Mouse (Mus musculus) gastrocnemius, postnatal 4 days (tissue): ENCODE results near the gene Olfr1410. TPM values are rescaled to one million over a fixed set of nuclear protein-coding genes. Genes with fewer than 3 reads are reported as not detected.

Source experiments
- DNase-seq, 2 experiments: peaks; one replicate each; pipeline ENCODE4 v3.0.0; 2021 to 2022; ENCODE audit warnings: low spot score in 2 of 2, mixed read lengths in 2 of 2
- long read RNA-seq, 2 experiments: library from polyadenylated mRNA; stranded (forward); transcript quantifications; one replicate each; pipeline ENCODE4 v2.0.0; 2021
- total RNA-seq, 2 experiments: library from RNA; stranded (reverse); gene quantifications; 2 replicates each; pipeline ENCODE4 v1.2.3; 2021

The Olfr1410 gene
- not detected for total RNA-seq
- long read RNA-seq, experiment 1: 0 reads
- long read RNA-seq, experiment 2: 0 reads

GRCm38 (mm10) chr1:92605482-92605881 is at the start of gene Olfr1410:
TSS of gene Olfr1410 (plus strand) at chr1:92605782.
- no peak for DNase-seq

- no peak for DNase-seq
Measured at GRCm38 (mm10) chr1:92571022-92571421, 34.6 kb upstream of the Olfr1410 start, which contains the start of gene Olfr1413. TSS of gene Olfr1413 (plus strand) at chr1:92571322.

GRCm38 (mm10) chr1:92585479-92585878 is 20.1 kb upstream of the Olfr1410 start, which contains the start of gene Olfr1412:
TSS of gene Olfr1412 (plus strand) at chr1:92585779.
- DNase-seq: no peak

GRCm38 (mm10) chr1:92594111-92594510 is 11.5 kb upstream of the Olfr1410 start, which contains the start of gene Olfr1411:
TSS of gene Olfr1411 (plus strand) at chr1:92594411.
- no peak for DNase-seq

- no peak for DNase-seq
Measured at GRCm38 (mm10) chr1:92596019-92596418, 9.6 kb upstream of the Olfr1410 start.

GRCm38 (mm10) chr1:92607711-92608110 is 2.1 kb downstream of the Olfr1410 start:
- no peak for DNase-seq

- peak in 1 of 2 experiments; percentile 28 for DNase-seq
Measured at GRCm38 (mm10) chr1:92611008-92611407, 5.4 kb downstream of the Olfr1410 start.

GRCm38 (mm10) chr1:92613175-92613574 is 7.6 kb downstream of the Olfr1410 start:
- DNase-seq: no peak

- no peak for DNase-seq
Measured at GRCm38 (mm10) chr1:92614516-92614915, 8.9 kb downstream of the Olfr1410 start.

- no peak for DNase-seq
Measured at GRCm38 (mm10) chr1:92616046-92616445, 10.5 kb downstream of the Olfr1410 start.

- DNase-seq: no peak
Measured at GRCm38 (mm10) chr1:92617488-92617887, 11.9 kb downstream of the Olfr1410 start, which contains the start of gene Olfr12. TSS of gene Olfr12 (plus strand) at chr1:92617788.

GRCm38 (mm10) chr1:92618360-92618759 is 12.8 kb downstream of the Olfr1410 start:
- no peak for DNase-seq

- no peak for DNase-seq
Measured at GRCm38 (mm10) chr1:92628227-92628626, 22.6 kb downstream of the Olfr1410 start.

- DNase-seq: no peak
Measured at GRCm38 (mm10) chr1:92632196-92632595, 26.6 kb downstream of the Olfr1410 start.

GRCm38 (mm10) chr1:92632948-92633347 is 27.4 kb downstream of the Olfr1410 start:
- peak in 1 of 2 experiments; percentile 7 for DNase-seq

- peak in 1 of 2 experiments; percentile 14 for DNase-seq
Measured at GRCm38 (mm10) chr1:92633726-92634125, 28.1 kb downstream of the Olfr1410 start.

- no peak for DNase-seq
Measured at GRCm38 (mm10) chr1:92634569-92634968, 29.0 kb downstream of the Olfr1410 start.

- DNase-seq: peak in 1 of 2 experiments; percentile 10
Measured at GRCm38 (mm10) chr1:92634976-92635599, 29.5 kb downstream of the Olfr1410 start.

GRCm38 (mm10) chr1:92636015-92636414 is 30.4 kb downstream of the Olfr1410 start:
- DNase-seq: no peak

GRCm38 (mm10) chr1:92636676-92637075 is 31.1 kb downstream of the Olfr1410 start:
- peak in 1 of 2 experiments; percentile 11 for DNase-seq

GRCm38 (mm10) chr1:92637501-92638172 is 32.1 kb downstream of the Olfr1410 start:
- peak in 1 of 2 experiments; percentile 15 for DNase-seq

- peak in 1 of 2 experiments; percentile 12 for DNase-seq
Measured at GRCm38 (mm10) chr1:92638181-92638580, 32.6 kb downstream of the Olfr1410 start.
